Mouse (Mus musculus): ENCODE data around the gene Chrne.

- TF ChIP-seq CTCF (IDR thresholded peaks at IDR 0.05; ENCODE audit: low read depth, low read length) = no peak
- TF ChIP-seq EP300 (IDR thresholded peaks at IDR 0.05; ENCODE audit: insufficient read depth, low read depth, low read length) = no peak
- TF ChIP-seq POLR2A (IDR thresholded peaks at IDR 0.05; ENCODE audit: insufficient read depth, low read length) = no peak
Observed at GRCm38 (mm10) chr11:70630129-70630528, 11.1 kb upstream of the Chrne start.

Measured in ES-Bruce4 (cell line).